Mouse (Mus musculus) erythroblast, adult 5-6 weeks (primary cell): ENCODE measurements around the gene Colec11. TPM values are rescaled to one million over a fixed set of nuclear protein-coding genes. Genes with fewer than 3 reads are reported as not detected.

Source experiments
- total RNA-seq, 2 experiments: library from RNA; stranded (forward) in 1 of 2; stranded (reverse) in 1 of 2; fragments of 150-400 nt in 1 of 2; fragments of 200-764, 138-1000 nt in 1 of 2; gene quantifications; 2 replicates each; pipeline versions ENCODE4 v1.2.3 to v1.2.4; 2015 to 2017; ENCODE audit warnings: low replicate concordance in 2 of 2

Colec11 gene
- total RNA-seq, 2 experiments from 2014 or later = not detected

Other genes with a start within 250 kb of the Colec11 start
- not detected in 2 replicates for gene Dcdc2c, start 71.0 kb downstream of the Colec11 start, total RNA-seq (2015; ENCODE audit: low replicate concordance)
- not detected in 2 replicates for gene Dcdc2c, start 71.0 kb downstream of the Colec11 start, total RNA-seq (2017; ENCODE audit: low replicate concordance)
- not detected in 2 replicates for gene Allc, start 40.9 kb downstream of the Colec11 start, total RNA-seq (2015; ENCODE audit: low replicate concordance)
- not detected in 2 replicates for gene Allc, start 40.9 kb downstream of the Colec11 start, total RNA-seq (2017; ENCODE audit: low replicate concordance)
- gene Rps7, start 12.6 kb upstream of the Colec11 start, total RNA-seq (2015; ENCODE audit: low replicate concordance) = 581 and 663 TPM in 2 replicates
- 566 and 639 TPM in 2 replicates for gene Rps7, start 12.6 kb upstream of the Colec11 start, total RNA-seq (2017; ENCODE audit: low replicate concordance)
- 2.1 and 10.4 TPM in 2 replicates for gene Rnaseh1, start 26.2 kb upstream of the Colec11 start, total RNA-seq (2015; ENCODE audit: low replicate concordance)
- 7.6 and 9.3 TPM in 2 replicates for gene Rnaseh1, start 26.2 kb upstream of the Colec11 start, total RNA-seq (2017; ENCODE audit: low replicate concordance)
- gene Adi1, start 51.9 kb upstream of the Colec11 start, total RNA-seq (2015; ENCODE audit: low replicate concordance) = 17.1 and 33.6 TPM in 2 replicates
- 4.9 and 5.2 TPM in 2 replicates for gene Adi1, start 51.9 kb upstream of the Colec11 start, total RNA-seq (2017; ENCODE audit: low replicate concordance)
- 6.9 and 13.0 TPM in 2 replicates for gene Trappc12, start 127.1 kb upstream of the Colec11 start, total RNA-seq (2015; ENCODE audit: low replicate concordance)
- gene Trappc12, start 127.1 kb upstream of the Colec11 start, total RNA-seq (2017; ENCODE audit: low replicate concordance) = 13.1 and 13.7 TPM in 2 replicates
- 15.3 and 41.1 TPM in 2 replicates for gene Eipr1, start 128.4 kb upstream of the Colec11 start, total RNA-seq (2015; ENCODE audit: low replicate concordance)
- gene Eipr1, start 128.4 kb upstream of the Colec11 start, total RNA-seq (2017; ENCODE audit: low replicate concordance) = 20.8 and 21.6 TPM in 2 replicates